Mouse (Mus musculus): ENCODE measurements around the gene Olfr761.
"Not testable (repeated sequence)": the region's sequence is repeated elsewhere in the genome, so short reads cannot be mapped to it uniquely, and the experiment has no call there.

Gene Olfr761

GRCm38 (mm10) chr17:37952979-37953378 is at the start of gene Olfr761:
Gene Olfr761 (minus strand): TSS chr17:37953079.
- no peak for DNase-seq (ENCODE audit: low spot score in 2 of 2)

- DNase-seq (ENCODE audit: low spot score in 2 of 2): no peak
Measured at GRCm38 (mm10) chr17:37995635-37996307, 42.9 kb upstream of the Olfr761 start.

GRCm38 (mm10) chr17:37990453-37990961 is 37.6 kb upstream of the Olfr761 start:
- DNase-seq (ENCODE audit: low spot score in 2 of 2): no peak

GRCm38 (mm10) chr17:37973591-37973990 is 20.7 kb upstream of the Olfr761 start:
- no peak for DNase-seq (ENCODE audit: low spot score in 2 of 2)

GRCm38 (mm10) chr17:37920248-37920647 is 32.6 kb downstream of the Olfr761 start, which contains the start of gene Olfr128:
Gene Olfr128 (plus strand): TSS chr17:37920548.
- DNase-seq (ENCODE audit: low spot score in 2 of 2): no peak

GRCm38 (mm10) chr17:37906821-37907220 is 46.1 kb downstream of the Olfr761 start:
- DNase-seq (ENCODE audit: low spot score in 2 of 2): not testable (repeated sequence)

Data from right cerebral cortex, postnatal 10 days (tissue).